Mouse (Mus musculus) lung, embryonic 14.5 days (tissue): ENCODE data around the gene Gpr27. TPM values are rescaled to one million over a fixed set of nuclear protein-coding genes. Genes with fewer than 3 reads are reported as not detected.

Experiments used
- ATAC-seq: fragments of 200-750 bp; cut with Nextera tagmentation; 2 replicates; pipeline ENCODE4 v1.8.0; 2017; ENCODE audit warnings: mild to moderate bottlenecking, moderate TSS enrichment, moderate library complexity; ENCODE audit not compliant: insufficient read depth
- DNase-seq: peaks from one replicate; pipeline ENCODE4 v3.0.0-alpha.2; 2015
- H3K27ac ChIP-seq: fragments of 300-500 bp; sonication (generic); 2 replicates; pipeline ENCODE4 v1.5.1; 2014; ENCODE audit warnings: low read depth, mild to moderate bottlenecking, moderate library complexity
- H3K27me3 ChIP-seq: fragments of 300-500 bp; sonication (generic); 2 replicates; pipeline ENCODE4 v1.6.1; 2014; ENCODE audit warnings: low read length, control low read depth; ENCODE audit not compliant: insufficient read depth
- H3K36me3 ChIP-seq: fragments of 300-500 bp; sonication (generic); 2 replicates; pipeline ENCODE4 v1.6.1; 2014; ENCODE audit warnings: control low read depth; ENCODE audit not compliant: insufficient read depth
- H3K4me1 ChIP-seq: fragments of 300-500 bp; sonication (generic); 2 replicates; pipeline ENCODE4 v1.6.1; 2014; ENCODE audit warnings: antibody characterized with exemption, control low read depth; ENCODE audit not compliant: insufficient read depth
- H3K4me2 ChIP-seq: fragments of 300-500 bp; sonication (generic); 2 replicates; pipeline ENCODE4 v1.6.1; 2014; ENCODE audit warnings: mild to moderate bottlenecking
- H3K4me3 ChIP-seq: fragments of 300-500 bp; sonication (generic); 2 replicates; pipeline ENCODE4 v1.5.1; 2014; ENCODE audit warnings: low read depth, low read length
- H3K9ac ChIP-seq: fragments of 300-500 bp; sonication (generic); 2 replicates; pipeline ENCODE4 v1.6.1; 2014
- H3K9me3 ChIP-seq: fragments of 300-500 bp; sonication (generic); 2 replicates; pipeline ENCODE4 v1.6.1; 2016; ENCODE audit warnings: low read depth, low read length, control low read depth
- CTCF ChIP-seq: IDR thresholded peaks from 2 replicates; pipeline ENCODE4 v1.5.1; 2016; ENCODE audit warnings: antibody characterized with exemption, low read depth
- WGBS: fragments of 180-500 bp; shearing (Covaris S2); extraction: QIAGEN DNeasy Blood & Tissue Kit; methylation state at CpG from one replicate; pipeline ENCODE4 v1.1.7; 2014; 5-methylcytosine and 5-hydroxymethylcytosine counted together
- polyA plus RNA-seq: library from polyadenylated mRNA; unstranded; fragments of >200 nt; fragmentation: Nextera tagmentation; extraction: Ambion mirVana; gene quantifications from 2 replicates; pipeline ENCODE4 v1.2.1, GENCODE M21; 2014

Gene Gpr27
- polyA plus RNA-seq, 1 experiment from 2014 or later: 6.5 TPM

GRCm38 (mm10) chr6:99677325-99677724, 15.2 kb upstream of the Gpr27 start:
- Histone ChIP-seq H3K4me2 (no peak overlapping the region), H3K27ac (no peak overlapping the region), H3K36me3 (no peaks in the 10 kb centered on the region), H3K27me3 (no peaks in the 10 kb centered on the region), H3K9ac (no peak overlapping the region), H3K4me1 (no peaks in the 10 kb centered on the region; the same call in 1 of the 2 replicates), H3K4me3 (no peak overlapping the region), H3K9me3 (no peaks in the 10 kb centered on the region)
- 69% methylated on average over 8 of the region's 8 CpGs for WGBS
- ATAC-seq (no peak), DNase-seq (no peak)
- no peak for TF ChIP-seq CTCF

GRCm38 (mm10) chr6:99678108-99678507, 14.4 kb upstream of the Gpr27 start:
- H3K4me3 ChIP-seq: no peak overlapping the region
- 79% methylated on average over 11 of the region's 11 CpGs for WGBS
- no peak overlapping the region for H3K4me2 ChIP-seq
- TF ChIP-seq CTCF: no peak
- peak; percentile 23 for DNase-seq
- no peaks in the 10 kb centered on the region for H3K9me3 ChIP-seq
- no peak for ATAC-seq
- no peaks in the 10 kb centered on the region for H3K27me3 ChIP-seq
- no peaks in the 10 kb centered on the region; the same call in 1 of the 2 replicates for H3K4me1 ChIP-seq
- no peak overlapping the region for H3K27ac ChIP-seq
- H3K9ac ChIP-seq: no peak overlapping the region
- no peaks in the 10 kb centered on the region for H3K36me3 ChIP-seq

GRCm38 (mm10) chr6:99683974-99684373, 8.5 kb upstream of the Gpr27 start:
- TF ChIP-seq CTCF: no peak
- no peak for DNase-seq
- H3K4me3 ChIP-seq: no peak overlapping the region
- ATAC-seq: no peak
- no peaks in the 10 kb centered on the region for H3K36me3 ChIP-seq
- H3K4me2 ChIP-seq: no peak overlapping the region
- WGBS: 95% methylated on average over 5 of the region's 5 CpGs
- no peaks in the 10 kb centered on the region for H3K27me3 ChIP-seq
- no peak overlapping the region for H3K9ac ChIP-seq
- peaks cover 4% of the 10 kb centered on the region; the same call in 1 of the 2 replicates for H3K9me3 ChIP-seq
- no peaks in the 10 kb centered on the region for H3K4me1 ChIP-seq
- no peak overlapping the region for H3K27ac ChIP-seq

GRCm38 (mm10) chr6:99684899-99685298, 7.6 kb upstream of the Gpr27 start:
- peak; percentile 77 for TF ChIP-seq CTCF
- peak; percentile 62 for DNase-seq
- peaks cover 4% of the 10 kb centered on the region; the same call in 1 of the 2 replicates for H3K9me3 ChIP-seq
- no peak overlapping the region for H3K4me3 ChIP-seq
- 57% methylated on average over 5 of the region's 5 CpGs for WGBS
- 0 out of 2 replicates have a peak, but pooled peaks cover under 1% of the 10 kb centered on the region for H3K27me3 ChIP-seq
- H3K4me2 ChIP-seq: no peak overlapping the region
- H3K36me3 ChIP-seq: no peaks in the 10 kb centered on the region
- H3K4me1 ChIP-seq: no peaks in the 10 kb centered on the region
- H3K9ac ChIP-seq: no peak overlapping the region
- ATAC-seq: no peak
- H3K27ac ChIP-seq: no peak overlapping the region

DNA sequence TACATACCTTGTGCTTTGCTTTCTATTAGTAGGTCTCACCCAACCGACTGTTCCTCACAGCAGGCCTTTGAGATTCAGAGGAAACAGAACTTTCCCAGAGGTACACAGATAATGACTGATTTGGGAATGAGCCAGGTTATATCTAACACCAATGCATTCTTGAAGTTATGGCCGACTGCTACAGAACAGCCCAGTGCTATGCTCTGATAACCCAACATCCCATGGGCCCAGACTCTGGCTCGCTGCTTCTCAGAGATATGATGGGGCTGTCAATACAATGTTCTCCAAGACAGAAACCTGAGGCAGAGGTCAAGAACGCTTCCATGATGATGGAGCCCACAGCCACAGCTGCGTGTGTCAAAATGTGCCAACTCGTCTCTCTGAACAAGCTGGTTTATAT, 4.0 kb upstream of the Gpr27 start:
- Histone ChIP-seq H3K27ac (no peak overlapping the region), H3K4me2 (no peak overlapping the region), H3K9ac (no peak overlapping the region), H3K36me3 (no peaks in the 10 kb centered on the region), H3K27me3 (peaks cover 24% of the 10 kb centered on the region), H3K9me3 (peaks cover 4% of the 10 kb centered on the region; the same call in 1 of the 2 replicates), H3K4me3 (no peak overlapping the region), H3K4me1 (no peaks in the 10 kb centered on the region)
- ATAC-seq (no peak), DNase-seq (no peak)
- no peak for TF ChIP-seq CTCF
- 69% methylated on average over 6 of the region's 6 CpGs for WGBS

DNA sequence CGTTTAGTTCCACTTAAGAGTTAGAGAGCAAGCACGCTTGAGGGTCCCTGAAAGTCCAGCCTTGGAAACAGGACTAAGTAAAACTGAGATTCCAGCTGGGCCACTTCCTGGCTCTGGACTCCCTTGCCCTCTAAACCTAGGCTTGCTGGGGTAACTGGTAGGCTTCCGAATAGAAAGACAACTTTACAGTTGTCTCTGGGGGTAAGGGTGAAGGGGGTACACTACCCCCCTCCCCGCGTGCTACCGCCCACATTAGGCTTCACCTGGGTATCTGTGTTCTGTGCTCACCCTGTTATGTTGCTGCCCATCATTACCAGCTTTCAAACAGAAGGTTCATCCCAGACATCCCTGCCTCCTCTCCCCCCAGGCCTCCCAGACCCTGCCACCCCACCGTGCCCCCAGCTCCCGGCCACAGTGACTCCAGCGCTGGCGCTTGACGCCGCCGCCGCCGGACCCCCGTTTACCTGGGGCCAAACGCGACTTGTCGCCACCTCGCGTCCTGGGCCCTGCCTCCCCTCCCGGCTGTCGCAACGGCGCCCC, 743 bp upstream of the Gpr27 start:
- peaks cover 36% of the 10 kb centered on the region for H3K27me3 ChIP-seq
- ATAC-seq: peak; percentile 55; the same call in 1 of the 2 replicates

GRCm38 (mm10) chr6:99692916-99693841, 700 bp downstream of the Gpr27 start:
- Histone ChIP-seq H3K27ac (no peak overlapping the region), H3K9me3 (no peaks in the 10 kb centered on the region), H3K4me2 (peak overlapping the region; percentile 96), H3K9ac (peak overlapping the region; percentile 79), H3K27me3 (peaks cover 36% of the 10 kb centered on the region), H3K4me1 (0 out of 2 replicates have a peak, but pooled peaks cover 3% of the 10 kb centered on the region), H3K4me3 (peak overlapping the region; percentile 77), H3K36me3 (no peaks in the 10 kb centered on the region)
- TF ChIP-seq CTCF: no peak
- ATAC-seq (peak; percentile 25), DNase-seq (peak; percentile 57)
- 1% methylated on average over 107 of the region's 110 CpGs for WGBS

More for the DNA sequence above, 743 bp upstream of the Gpr27 start:
- peak overlapping the region; percentile 96 for H3K4me2 ChIP-seq
- no peaks in the 10 kb centered on the region for H3K9me3 ChIP-seq
- no peak overlapping the region; the same call in 1 of the 2 replicates for H3K27ac ChIP-seq
- H3K36me3 ChIP-seq: no peaks in the 10 kb centered on the region
- 0 out of 2 replicates have a peak, but pooled peaks cover 3% of the 10 kb centered on the region for H3K4me1 ChIP-seq
- H3K9ac ChIP-seq: peak overlapping the region; percentile 79
- peak overlapping the region; percentile 77 for H3K4me3 ChIP-seq
- DNase-seq: peak; percentile 37
- no peak for TF ChIP-seq CTCF
- 4% methylated on average over 25 of the region's 25 CpGs for WGBS
